Mouse (Mus musculus) neural tube, embryonic 14.5 days (tissue): Measurements from ENCODE around the gene Fut8. TPM values are rescaled to one million over a fixed set of nuclear protein-coding genes. Genes with fewer than 3 reads are reported as not detected.
"Not testable (repeated sequence)": the region's sequence is repeated elsewhere in the genome, so short reads cannot be mapped to it uniquely, and the experiment has no call there.

Experiments used
- ATAC-seq: fragments of 200-750 bp; cut with Nextera tagmentation; 2 replicates; pipeline ENCODE4 v1.8.0; 2017; ENCODE audit warnings: low read depth, mild to moderate bottlenecking, moderate TSS enrichment, moderate library complexity
- H3K27ac ChIP-seq: fragments of 300-500 bp; sonication (generic); 2 replicates; pipeline ENCODE4 v1.5.1; 2014; ENCODE audit warnings: low read depth, mild to moderate bottlenecking, control low read depth, low read length, moderate library complexity, mixed read lengths
- H3K27me3 ChIP-seq: fragments of 300-500 bp; sonication (generic); 2 replicates; pipeline ENCODE4 v1.6.1; 2014; ENCODE audit warnings: low read length; ENCODE audit not compliant: control insufficient read depth, insufficient read depth
- H3K36me3 ChIP-seq: fragments of 300-500 bp; sonication (generic); 2 replicates; pipeline ENCODE4 v1.6.1; 2014; ENCODE audit warnings: low read length, mixed read lengths; ENCODE audit not compliant: control insufficient read depth, insufficient read depth
- H3K4me1 ChIP-seq: fragments of 300-500 bp; sonication (generic); 2 replicates; pipeline ENCODE4 v1.6.1; 2014; ENCODE audit warnings: low read length; ENCODE audit not compliant: control insufficient read depth, insufficient read depth
- H3K4me2 ChIP-seq: fragments of 300-500 bp; sonication (generic); 2 replicates; pipeline ENCODE4 v1.6.1; 2014; ENCODE audit warnings: mild to moderate bottlenecking, low read depth, low read length, control low read depth
- H3K4me3 ChIP-seq: fragments of 300-500 bp; sonication (generic); 2 replicates; pipeline ENCODE4 v1.5.1; 2014; ENCODE audit warnings: low read depth, low read length, control low read depth, mixed read lengths
- H3K9ac ChIP-seq: fragments of 300-500 bp; sonication (generic); replicated peaks from 2 replicates; pipeline ENCODE4 v1.6.1; 2014; ENCODE audit warnings: low read depth, mild to moderate bottlenecking, control low read depth, low read length, mixed read lengths
- H3K9me3 ChIP-seq: fragments of 300-500 bp; sonication (generic); 2 replicates; pipeline ENCODE4 v1.6.1; 2016; ENCODE audit warnings: low read length; ENCODE audit not compliant: control insufficient read depth
- WGBS: fragments of 180-500 bp; shearing (Covaris S2); extraction: QIAGEN DNeasy Blood & Tissue Kit; methylation state at CpG from one replicate; pipeline ENCODE4 v1.1.7; 2014; 5-methylcytosine and 5-hydroxymethylcytosine counted together
- polyA plus RNA-seq: library from polyadenylated mRNA; unstranded; fragments of >200 nt; fragmentation: Nextera tagmentation; extraction: Ambion mirVana; gene quantifications from 2 replicates; pipeline ENCODE4 v1.2.1, GENCODE M21; 2014

Gene Fut8
- polyA plus RNA-seq, 1 experiment from 2014 or later, result 74.6 TPM

DNA sequence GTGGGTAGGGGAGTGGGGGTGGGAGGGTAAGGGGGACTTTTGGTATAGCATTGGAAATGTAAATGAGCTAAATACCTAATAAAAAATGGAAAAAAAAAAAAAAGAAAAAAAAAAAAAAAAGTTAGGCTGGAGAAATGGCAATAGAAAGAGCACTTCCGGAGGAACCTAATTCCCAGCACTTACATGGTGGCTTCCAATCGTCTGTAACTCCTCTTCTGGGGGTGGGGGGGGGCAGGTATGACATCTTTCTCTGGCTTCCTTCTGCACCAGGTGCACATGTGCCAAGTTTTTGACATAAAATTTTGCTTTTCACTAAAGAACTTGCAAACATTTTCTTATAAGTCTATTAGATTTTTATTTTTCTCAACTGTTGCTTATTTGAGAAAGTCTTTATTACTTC is 53.9 kb downstream of the Fut8 start:
- ATAC-seq, H3K27ac ChIP-seq, H3K9me3 ChIP-seq: not testable (repeated sequence)

DNA sequence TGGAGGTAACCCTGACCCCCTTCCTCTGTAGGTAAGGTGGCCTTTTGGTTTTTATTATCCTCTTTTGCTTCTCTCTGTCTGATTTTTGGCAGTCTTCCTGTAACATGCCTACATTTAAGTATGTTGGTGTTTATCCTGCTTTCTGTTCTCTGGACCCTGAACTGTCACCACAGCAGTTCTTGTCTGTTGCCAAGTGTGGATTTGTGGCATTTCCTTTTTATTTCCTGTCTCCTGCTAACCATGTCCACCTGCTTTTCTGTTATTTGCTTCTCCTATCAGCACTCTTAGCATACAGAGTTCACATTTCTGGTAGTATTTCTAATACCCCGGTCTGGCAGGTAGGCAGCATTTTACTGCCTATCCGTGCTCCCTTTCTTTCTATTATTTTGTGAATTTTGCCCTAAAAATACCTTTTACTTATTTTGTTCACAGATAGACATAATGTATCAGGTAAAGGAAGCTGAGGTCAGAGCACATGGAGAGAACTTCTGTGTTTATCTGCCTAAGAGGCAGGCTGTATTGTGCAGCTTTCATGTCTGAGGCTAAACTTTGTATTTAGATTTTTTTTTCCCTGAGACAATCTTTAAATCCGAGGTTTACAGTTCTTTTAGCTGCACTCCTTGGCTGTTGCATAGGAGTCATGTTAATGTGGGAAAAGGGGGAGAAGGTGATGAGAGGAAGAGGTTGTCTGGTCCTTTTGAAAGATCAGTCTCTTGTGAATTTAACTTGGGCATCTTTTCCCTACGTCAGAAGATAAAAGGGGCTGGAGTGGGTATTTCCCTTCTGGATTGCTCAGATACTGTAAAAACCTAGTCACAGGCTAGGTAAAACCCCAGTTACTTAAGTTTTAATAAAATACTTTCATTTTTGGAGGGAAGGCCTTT is 54.7 kb downstream of the Fut8 start:
- Histone ChIP-seq H3K36me3 (no peaks in the 10 kb centered on the region), H3K27me3 (no peaks in the 10 kb centered on the region), H3K4me1 (no peaks in the 10 kb centered on the region), H3K27ac (no peak overlapping the region), H3K4me2 (no peak overlapping the region), H3K4me3 (no peak overlapping the region), H3K9ac (no peak overlapping the region), H3K9me3 (no peaks in the 10 kb centered on the region)
- 77% methylated on average over 4 of the region's 4 CpGs for WGBS
- no peak for ATAC-seq

More for the DNA sequence above, 53.9 kb downstream of the Fut8 start:
- not testable (repeated sequence) for H3K4me2 ChIP-seq, H3K9ac ChIP-seq, H3K4me3 ChIP-seq, H3K27me3 ChIP-seq, H3K36me3 ChIP-seq, H3K4me1 ChIP-seq
- 79% methylated on average over 2 of the region's 2 CpGs for WGBS

DNA sequence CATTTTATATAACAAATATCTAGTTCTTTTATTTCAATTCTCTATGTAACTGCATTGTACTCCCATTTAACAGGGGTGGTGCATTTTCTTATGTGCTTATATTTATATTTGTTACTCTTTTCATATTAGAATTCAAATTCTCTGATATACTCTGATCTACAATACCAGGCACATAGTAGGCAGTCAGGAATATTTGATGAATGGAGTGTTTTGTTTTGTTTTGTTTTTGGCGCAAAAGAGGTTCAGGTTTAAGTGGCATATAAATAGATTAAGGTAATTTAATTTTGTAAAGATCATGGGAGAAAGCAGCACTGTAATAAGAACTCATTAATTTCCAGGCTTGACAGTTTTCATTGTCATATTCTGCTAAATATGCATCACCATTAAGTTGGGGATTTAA is 58.2 kb downstream of the Fut8 start:
- Histone ChIP-seq H3K4me1 (no peaks in the 10 kb centered on the region), H3K36me3 (no peaks in the 10 kb centered on the region), H3K4me3 (no peak overlapping the region), H3K9me3 (no peaks in the 10 kb centered on the region), H3K9ac (no peak overlapping the region), H3K27me3 (no peaks in the 10 kb centered on the region), H3K27ac (no peak overlapping the region), H3K4me2 (no peak overlapping the region)
- ATAC-seq, result no peak
- WGBS, result 88% methylated on average over 1 of the region's 1 CpGs

DNA sequence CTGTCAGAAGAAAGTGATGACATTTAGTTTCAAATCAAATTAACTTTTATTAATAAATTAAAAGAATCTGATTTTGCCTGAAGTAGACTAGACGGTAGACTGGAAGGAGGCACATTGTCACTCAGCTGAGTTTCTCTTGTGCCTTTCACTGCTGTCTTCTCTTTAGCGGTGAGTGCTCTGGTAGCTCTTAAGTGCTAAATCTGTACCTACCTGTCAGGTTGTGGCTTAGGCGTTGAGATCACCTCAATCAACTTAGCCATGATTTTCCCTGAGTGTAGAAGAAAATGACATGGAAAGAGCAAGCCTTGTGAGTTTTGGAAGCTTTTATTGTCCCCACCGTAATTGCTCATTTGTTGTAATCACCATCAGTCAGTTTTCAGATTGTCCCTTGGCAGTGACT is 59.2 kb downstream of the Fut8 start:
- no peaks in the 10 kb centered on the region for H3K9me3 ChIP-seq
- no peak overlapping the region for H3K27ac ChIP-seq
- no peaks in the 10 kb centered on the region for H3K4me1 ChIP-seq
- WGBS, result 87% methylated on average over 4 of the region's 4 CpGs
- no peak overlapping the region for H3K4me3 ChIP-seq
- no peaks in the 10 kb centered on the region for H3K36me3 ChIP-seq
- H3K27me3 ChIP-seq, result no peaks in the 10 kb centered on the region
- no peak for ATAC-seq
- H3K4me2 ChIP-seq, result no peak overlapping the region
- no peak overlapping the region for H3K9ac ChIP-seq

DNA sequence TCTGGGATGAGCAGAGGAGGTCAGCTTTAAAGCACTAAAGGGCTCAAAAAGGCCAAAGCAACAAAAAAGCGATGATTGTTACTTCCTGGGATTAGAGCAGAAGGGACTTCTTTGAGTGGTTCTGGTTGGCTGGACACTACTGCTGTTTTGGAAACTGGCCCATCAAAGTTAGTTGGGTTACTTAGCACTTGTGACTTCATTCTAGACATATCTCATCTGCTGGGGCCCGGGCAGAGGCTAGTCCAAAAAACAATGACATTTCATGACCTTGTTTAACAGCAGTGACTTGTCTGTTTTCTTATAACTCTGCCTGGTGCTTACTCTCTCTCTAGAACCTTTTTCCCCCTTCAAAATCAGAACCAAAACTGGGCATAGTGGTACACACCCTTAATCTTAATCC is 59.9 kb downstream of the Fut8 start:
- Histone ChIP-seq H3K27ac (no peak overlapping the region), H3K9ac (no peak overlapping the region), H3K4me1 (no peaks in the 10 kb centered on the region), H3K36me3 (no peaks in the 10 kb centered on the region), H3K4me2 (no peak overlapping the region), H3K4me3 (no peak overlapping the region), H3K27me3 (no peaks in the 10 kb centered on the region), H3K9me3 (no peaks in the 10 kb centered on the region)
- no peak for ATAC-seq
- WGBS, result 84% methylated on average over 2 of the region's 2 CpGs

DNA sequence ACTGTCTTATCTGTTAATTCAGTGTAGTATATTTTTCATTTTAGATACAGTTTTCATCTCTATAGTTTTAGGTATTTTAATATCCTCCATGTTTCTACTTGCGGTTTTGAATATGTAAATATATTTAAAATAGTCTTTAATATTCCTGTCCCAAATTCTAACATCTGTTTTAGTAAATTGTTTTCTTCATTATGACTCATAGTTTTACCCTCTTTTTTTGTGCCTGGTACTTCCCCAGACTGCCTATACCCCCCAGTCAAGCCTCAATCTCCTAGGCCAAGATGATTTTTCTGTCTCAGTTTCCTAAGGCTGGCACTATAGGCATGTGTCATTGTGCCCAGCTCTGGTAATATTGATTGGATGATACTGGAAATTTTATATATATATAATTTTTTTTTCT is 64.1 kb downstream of the Fut8 start:
- no peaks in the 10 kb centered on the region for H3K36me3 ChIP-seq
- WGBS, result 94% methylated on average over 1 of the region's 1 CpGs
- no peaks in the 10 kb centered on the region for H3K9me3 ChIP-seq
- no peak overlapping the region for H3K27ac ChIP-seq
- no peak overlapping the region for H3K9ac ChIP-seq
- H3K27me3 ChIP-seq, result no peaks in the 10 kb centered on the region
- no peaks in the 10 kb centered on the region for H3K4me1 ChIP-seq
- no peak overlapping the region for H3K4me2 ChIP-seq
- H3K4me3 ChIP-seq, result no peak overlapping the region
- ATAC-seq, result no peak

DNA sequence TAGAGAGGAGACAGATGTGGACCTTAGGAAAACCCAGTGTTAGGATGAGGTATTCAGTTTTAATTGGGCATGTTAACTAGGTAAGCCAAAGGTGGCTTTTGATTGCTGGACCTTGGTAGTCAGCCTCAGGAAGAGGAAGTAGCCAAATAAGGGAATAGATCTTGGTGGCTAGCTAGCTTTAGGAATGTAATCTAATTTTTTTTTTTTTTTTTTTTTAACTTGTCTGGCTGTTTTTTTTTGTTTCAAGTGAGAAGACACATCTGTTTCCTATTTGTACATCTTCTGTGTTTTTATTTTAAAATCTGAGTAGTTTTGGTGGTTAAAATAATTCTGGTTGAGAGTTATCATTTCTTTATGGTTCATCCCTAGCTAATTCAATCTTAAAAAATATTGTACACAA is 65.4 kb downstream of the Fut8 start:
- Histone ChIP-seq H3K36me3 (no peaks in the 10 kb centered on the region), H3K4me3 (no peak overlapping the region)

DNA sequence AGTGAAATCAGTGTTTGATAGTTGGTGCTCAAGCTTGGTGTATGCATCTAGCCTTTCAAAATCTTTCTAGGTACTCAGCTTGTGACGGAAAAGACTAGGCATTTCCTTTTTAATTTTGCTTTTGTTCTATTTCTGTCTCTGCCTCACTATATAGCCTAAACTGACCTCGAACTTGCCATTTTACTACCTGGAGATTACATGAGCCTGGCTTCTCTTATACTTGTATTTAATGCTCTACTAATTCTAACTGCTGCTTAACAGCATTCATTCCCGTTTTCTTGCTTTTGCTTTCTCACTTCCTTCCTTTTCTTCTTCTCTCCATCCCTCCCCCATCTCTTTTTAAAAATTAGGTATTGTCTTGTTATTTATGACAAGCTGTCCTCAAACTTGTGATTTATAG is 67.6 kb downstream of the Fut8 start:
- Histone ChIP-seq H3K27ac (no peak overlapping the region), H3K27me3 (no peaks in the 10 kb centered on the region), H3K4me2 (no peak overlapping the region), H3K4me3 (no peak overlapping the region), H3K9ac (no peak overlapping the region), H3K4me1 (no peaks in the 10 kb centered on the region), H3K36me3 (no peaks in the 10 kb centered on the region), H3K9me3 (no peaks in the 10 kb centered on the region)
- no peak for ATAC-seq
- 83% methylated on average over 3 of the region's 3 CpGs for WGBS

More for the DNA sequence above, 65.4 kb downstream of the Fut8 start:
- H3K27me3 ChIP-seq, result no peaks in the 10 kb centered on the region
- no peaks in the 10 kb centered on the region for H3K4me1 ChIP-seq
- H3K4me2 ChIP-seq, result no peak overlapping the region
- no peak overlapping the region for H3K27ac ChIP-seq
- no peaks in the 10 kb centered on the region for H3K9me3 ChIP-seq
- H3K9ac ChIP-seq, result no peak overlapping the region
- ATAC-seq, result no peak

DNA sequence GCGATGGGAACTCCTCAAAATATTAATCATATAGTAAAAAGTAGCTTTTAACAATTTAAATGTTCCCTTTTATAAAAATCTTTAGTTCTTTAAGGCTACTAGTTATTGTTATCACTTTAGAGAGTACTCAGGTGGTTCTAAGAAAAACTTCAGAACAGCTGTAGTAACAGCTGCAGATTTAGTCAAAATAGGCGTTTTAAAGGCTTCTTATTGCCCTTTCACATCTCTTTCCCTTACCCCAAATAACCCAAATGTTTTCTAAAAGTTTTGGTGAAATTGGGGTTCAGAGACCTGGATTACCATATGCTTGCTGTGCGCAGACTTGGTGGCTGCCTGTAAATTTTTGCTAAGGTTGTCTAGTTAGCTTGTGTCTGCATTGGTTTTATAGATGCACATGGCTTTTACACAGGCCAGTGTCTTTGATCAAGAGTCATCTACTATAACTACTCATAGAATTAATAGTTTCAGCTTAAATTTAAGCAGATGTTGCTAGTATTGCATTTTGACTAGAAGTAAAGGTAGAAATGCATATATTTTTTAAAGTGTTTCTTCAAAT is 68.9 kb downstream of the Fut8 start:
- Histone ChIP-seq H3K27ac (no peak overlapping the region), H3K9me3 (no peaks in the 10 kb centered on the region), H3K4me2 (no peak overlapping the region), H3K4me1 (no peaks in the 10 kb centered on the region), H3K4me3 (no peak overlapping the region), H3K9ac (no peak overlapping the region), H3K36me3 (no peaks in the 10 kb centered on the region), H3K27me3 (no peaks in the 10 kb centered on the region)
- WGBS, result 86% methylated on average over 3 of the region's 3 CpGs
- no peak for ATAC-seq
